ENCODE assay signal across 8 mouse cellular contexts in the genomic region with DNA sequence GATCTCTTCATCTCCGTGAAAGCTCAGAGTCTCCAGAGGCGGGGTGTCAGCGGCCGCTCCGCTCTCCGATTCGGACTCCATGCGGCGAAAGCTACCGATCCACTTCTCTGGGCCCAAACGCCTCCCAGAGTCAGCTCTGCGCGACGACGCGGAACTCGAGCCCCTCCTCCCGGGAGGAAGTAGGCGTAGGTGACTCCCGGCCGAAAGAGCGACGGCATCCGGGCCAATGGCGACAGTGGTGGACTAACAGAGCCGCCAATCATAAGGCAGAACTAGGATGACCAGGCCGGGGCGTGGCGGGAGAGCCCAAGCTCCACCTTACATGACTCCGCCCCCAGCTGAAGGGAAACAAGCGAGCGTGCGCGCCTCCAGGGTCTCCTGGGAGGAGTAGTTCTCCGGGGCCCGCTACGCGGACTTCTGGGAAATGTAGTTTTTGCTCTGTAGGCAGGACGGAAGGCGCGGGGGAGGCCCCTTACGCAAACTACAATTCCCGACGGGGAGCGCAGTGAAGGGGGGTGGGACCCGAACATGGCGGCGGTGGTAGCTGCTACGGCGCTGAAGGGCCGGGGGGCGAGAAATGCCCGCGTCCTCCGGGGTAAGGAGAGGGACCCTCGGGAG. TPM values are rescaled to one million over a fixed set of nuclear protein-coding genes. Genes with fewer than 3 reads are reported as not detected.
A peak's percentile ranks its signal among the peaks of the same experiment; 100 is the strongest.
DNase-seq lines count a peak whose midpoint lies in the region; ATAC-seq lines count a peak whose summit lies in the region.

A gene (minus strand): TSS at position 196 of the 618 bp plus-strand sequence.
A gene (plus strand): TSS at position 388 of the 618 bp plus-strand sequence.

- DNase-seq in WW6 (ENCODE audit: low read depth, low spot score), result peak; percentile 98
- peak; percentile 89 to 98 for DNase-seq in cerebellum, postnatal 4 days (ENCODE audit: low spot score in 2 of 2)
- DNase-seq in gastrocnemius, adult 18-20 months (ENCODE audit: low spot score), result peak; percentile 100
- peak; percentile 98 to 100 for DNase-seq in left cerebral cortex, adult 18-20 months (ENCODE audit: low spot score in 2 of 2)
- DNase-seq in right cerebral cortex, adult 18-20 months, result peak; percentile 100
- peak; percentile 97 for DNase-seq in urinary bladder, postnatal 10 days (ENCODE audit: low spot score)

- ATAC-seq in hindbrain, embryonic 16.5 days, result peak; percentile 97

- no peaks in the 10 kb centered on the region for H3K27me3 ChIP-seq in hindbrain, embryonic 16.5 days (replicated peaks; ENCODE audit: control insufficient read depth, insufficient read depth, low read length)

- WGBS in hindbrain, embryonic 16.5 days, result under 1% methylated on average over 56 of the region's 56 CpGs
- 0% methylated on average over 54 of the region's 56 CpGs for WGBS in macrophage (ENCODE audit: missing documents)

- H3K9ac ChIP-seq in hindbrain, embryonic 16.5 days (ENCODE audit: low read depth, low read length), result peak within 1 kb of the TSS; percentile 84

- peaks cover 28% of the 10 kb centered on the region for H3K79me2 ChIP-seq in macrophage (ENCODE audit: inconsistent target)

- peak within 1 kb of the TSS; percentile 84 for H3K27ac ChIP-seq in hindbrain, embryonic 16.5 days (ENCODE audit: low read depth, low read length)
- H3K27ac ChIP-seq in macrophage, result peak within 1 kb of the TSS; percentile 79

- peaks cover 21% of the 10 kb centered on the region for H3K4me1 ChIP-seq in hindbrain, embryonic 16.5 days (ENCODE audit: control insufficient read depth, insufficient read depth, low read depth, low read length)

- H3K4me3 ChIP-seq in hindbrain, embryonic 16.5 days (ENCODE audit: low read length), result peak within 1 kb of the TSS; percentile 86
- peak within 1 kb of the TSS; percentile 95 for H3K4me3 ChIP-seq in macrophage (ENCODE audit: inconsistent target)

- peak within 1 kb of the TSS; percentile 90 for H3K4me2 ChIP-seq in hindbrain, embryonic 16.5 days (ENCODE audit: low read length)

- H3K36me3 ChIP-seq in hindbrain, embryonic 16.5 days (ENCODE audit: control insufficient read depth, insufficient read depth, low read length), result peaks cover 23% of the 10 kb centered on the region
- peaks cover 56% of the 10 kb centered on the region for H3K36me3 ChIP-seq in macrophage (ENCODE audit: inconsistent target)

- no peaks in the 10 kb centered on the region for H3K9me3 ChIP-seq in hindbrain, embryonic 16.5 days (ENCODE audit: control insufficient read depth, low read length)

RNA-seq across cellular contexts. Expression of the first gene that starts in this region (rescaled TPM):
- total RNA-seq in gastrocnemius, adult 18-20 months (2021), result 10 to 100 TPM; 74.4 to 77.1 TPM
- 237 and 241 TPM in 2 replicates for polyA plus RNA-seq in hindbrain, embryonic 16.5 days (2015; fragmentation: Nextera tagmentation; extraction: Ambion mirVana)
- 100 to 1,000 TPM; 141 to 150 TPM for total RNA-seq in left cerebral cortex, adult 18-20 months (2021)
- 100 to 1,000 TPM in 15 of 26 experiments, 10 to 100 TPM in 11; 59.6 to 168 (median 103) TPM for total RNA-seq in macrophage (2018; cell fraction: chromatin; rRNA removed)
- 100 to 1,000 TPM in 14 of 26 experiments, 10 to 100 TPM in 12; 71.7 to 130 (median 108) TPM for total RNA-seq in macrophage (2018; cell fraction: cytosol; rRNA removed)
- total RNA-seq in macrophage (2018; cell fraction: nucleus; rRNA removed), result 100 to 1,000 TPM in 6 of 26 experiments, 10 to 100 TPM in 20; 63.0 to 123 (median 93.6) TPM
- polyA plus RNA-seq in macrophage (2018), result 115 to 127 TPM (median 119 TPM) in 3 replicates

RNA-seq across cellular contexts. Expression of the second gene that starts in this region (rescaled TPM):
- 10 to 100 TPM; 54.0 to 63.3 TPM for total RNA-seq in gastrocnemius, adult 18-20 months (2021)
- 166 and 167 TPM in 2 replicates for polyA plus RNA-seq in hindbrain, embryonic 16.5 days (2015; fragmentation: Nextera tagmentation; extraction: Ambion mirVana)
- total RNA-seq in left cerebral cortex, adult 18-20 months (2021), result 100 to 1,000 TPM; 179 TPM
- total RNA-seq in macrophage (2018; cell fraction: chromatin; rRNA removed), result 10 to 100 TPM in 15 of 26 experiments, 1 to 10 TPM in 11; 2.3 to 31.8 (median 11.8) TPM
- 10 to 100 TPM; 25.9 to 46.8 (median 36.7) TPM for total RNA-seq in macrophage (2018; cell fraction: cytosol; rRNA removed)
- 10 to 100 TPM in 14 of 26 experiments, 1 to 10 TPM in 12; 4.5 to 23.2 (median 10.1) TPM for total RNA-seq in macrophage (2018; cell fraction: nucleus; rRNA removed)
- polyA plus RNA-seq in macrophage (2018), result 20.6 to 40.9 TPM (median 36.6 TPM) in 3 replicates

Comparison
In these comparisons a context has a peak if more than half of its experiments do, and no peak if none do; other contexts are left out.
1. Peak in every context shown above with its lines: DNase-seq, ATAC-seq, H3K4me3 ChIP-seq and H3K27ac ChIP-seq.